Mouse (Mus musculus) hindbrain, embryonic 16.5 days (tissue): ENCODE data around the gene Akap1. TPM values are rescaled to one million over a fixed set of nuclear protein-coding genes. Genes with fewer than 3 reads are reported as not detected.

ENCODE experiments used
- ATAC-seq: fragments of 200-750 bp; cut with Nextera tagmentation; 2 replicates; pipeline ENCODE4 v1.8.0; 2017; ENCODE audit warnings: moderate TSS enrichment, moderate library complexity
- H3K27ac ChIP-seq: fragments of 300-500 bp; sonication (generic); 2 replicates; pipeline ENCODE4 v1.5.1; 2014; ENCODE audit warnings: low read depth, mild to moderate bottlenecking, control low read depth, low read length, moderate library complexity
- H3K27me3 ChIP-seq: fragments of 300-500 bp; sonication (generic); replicated peaks from 2 replicates; pipeline ENCODE4 v1.6.1; 2014; ENCODE audit warnings: low read length; ENCODE audit not compliant: control insufficient read depth, insufficient read depth
- H3K36me3 ChIP-seq: fragments of 300-500 bp; sonication (generic); 2 replicates; pipeline ENCODE4 v1.6.1; 2014; ENCODE audit warnings: mild to moderate bottlenecking, low read length, moderate library complexity, mixed read lengths; ENCODE audit not compliant: control insufficient read depth, insufficient read depth
- H3K4me1 ChIP-seq: fragments of 300-500 bp; sonication (generic); 2 replicates; pipeline ENCODE4 v1.6.1; 2014; ENCODE audit warnings: low read depth, low read length; ENCODE audit not compliant: control insufficient read depth, insufficient read depth
- H3K4me2 ChIP-seq: fragments of 300-500 bp; sonication (generic); 2 replicates; pipeline ENCODE4 v1.6.1; 2014; ENCODE audit warnings: mild to moderate bottlenecking, low read length, control low read depth, moderate library complexity
- H3K4me3 ChIP-seq: fragments of 300-500 bp; sonication (generic); 2 replicates; pipeline ENCODE4 v1.5.1; 2014; ENCODE audit warnings: mild to moderate bottlenecking, low read length, control low read depth, moderate library complexity
- H3K9ac ChIP-seq: fragments of 300-500 bp; sonication (generic); 2 replicates; pipeline ENCODE4 v1.6.1; 2014; ENCODE audit warnings: low read depth, mild to moderate bottlenecking, control low read depth, low read length, moderate library complexity
- H3K9me3 ChIP-seq: fragments of 300-500 bp; sonication (generic); 2 replicates; pipeline ENCODE4 v1.6.1; 2014; ENCODE audit warnings: mild to moderate bottlenecking, low read length, moderate library complexity; ENCODE audit not compliant: control insufficient read depth
- whole genome bisulfite sequencing: fragments of 180-500 bp; shearing (Covaris S2); extraction: QIAGEN DNeasy Blood & Tissue Kit; methylation state at CpG from one replicate; pipeline ENCODE4 v1.1.7; 2014; 5-methylcytosine and 5-hydroxymethylcytosine counted together
- polyA plus RNA-seq: library from polyadenylated mRNA; unstranded; fragments of >200 nt; fragmentation: Nextera tagmentation; extraction: Ambion mirVana; gene quantifications from 2 replicates; pipeline ENCODE4 v1.2.1, GENCODE M21; 2015

Gene Akap1
- polyA plus RNA-seq, 1 experiment from 2014 or later = 28.5 TPM

GRCm38 (mm10) chr11:88822991-88823390, 41.4 kb downstream of the Akap1 start:
- Histone ChIP-seq H3K4me1 (peaks cover 22% of the 10 kb centered on the region), H3K4me3 (peak overlapping the region; percentile 31), H3K9me3 (no peaks in the 10 kb centered on the region), H3K4me2 (peak overlapping the region; percentile 68), H3K27ac (0 out of 2 replicates have a peak overlapping the region, but pooled peaks have one; percentile 12), H3K36me3 (no peaks in the 10 kb centered on the region), H3K9ac (peak overlapping the region; percentile 50; the same call in 1 of the 2 replicates), H3K27me3 (no peaks in the 10 kb centered on the region)
- peak; percentile 74 for ATAC-seq
- 3% methylated on average over 7 of the region's 7 CpGs for WGBS

DNA sequence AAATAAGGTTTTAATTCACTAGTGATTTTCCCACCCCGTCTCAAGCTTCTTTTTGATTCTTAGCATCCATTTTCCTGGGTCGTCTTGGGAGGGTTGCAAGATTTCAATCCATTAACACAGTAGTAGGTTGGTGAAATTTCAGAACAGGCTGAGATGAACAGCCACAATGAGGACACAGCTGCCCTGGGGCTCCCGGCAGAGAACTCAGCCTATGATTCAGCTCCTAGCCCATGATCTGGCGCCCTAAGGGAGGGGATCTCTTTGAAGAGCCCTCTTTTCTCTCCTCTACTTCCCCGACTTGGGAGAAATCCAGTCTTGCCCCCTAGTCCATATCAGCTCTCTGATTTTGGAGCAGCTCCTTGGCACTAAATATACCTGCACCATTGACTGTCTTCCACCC, 41.9 kb downstream of the Akap1 start:
- Histone ChIP-seq H3K27me3 (no peaks in the 10 kb centered on the region), H3K9ac (peak overlapping the region; percentile 50; the same call in 1 of the 2 replicates), H3K4me1 (peaks cover 22% of the 10 kb centered on the region), H3K9me3 (no peaks in the 10 kb centered on the region), H3K4me3 (peak overlapping the region; percentile 31), H3K4me2 (peak overlapping the region; percentile 68), H3K27ac (0 out of 2 replicates have a peak overlapping the region, but pooled peaks have one; percentile 24), H3K36me3 (no peaks in the 10 kb centered on the region)
- ATAC-seq = peak; percentile 29; the same call in 1 of the 2 replicates
- 16% methylated on average over 5 of the region's 5 CpGs for WGBS

- peak; percentile 74 for ATAC-seq
Measured at GRCm38 (mm10) chr11:88820742-88821576, 43.4 kb downstream of the Akap1 start.

GRCm38 (mm10) chr11:88820253-88820652, 44.1 kb downstream of the Akap1 start:
- Histone ChIP-seq H3K36me3 (no peaks in the 10 kb centered on the region), H3K4me2 (peak overlapping the region; percentile 19; the same call in 1 of the 2 replicates), H3K4me1 (peaks cover 22% of the 10 kb centered on the region), H3K27ac (peak overlapping the region; percentile 52), H3K4me3 (no peak overlapping the region), H3K9me3 (no peaks in the 10 kb centered on the region), H3K27me3 (no peaks in the 10 kb centered on the region), H3K9ac (peak overlapping the region; percentile 48)
- no peak for ATAC-seq
- 13% methylated on average over 6 of the region's 6 CpGs for WGBS

More at GRCm38 (mm10) chr11:88820742-88821576, 43.4 kb downstream of the Akap1 start:
- Histone ChIP-seq H3K27ac (peak overlapping the region; percentile 52), H3K36me3 (no peaks in the 10 kb centered on the region), H3K4me3 (no peak overlapping the region), H3K9me3 (no peaks in the 10 kb centered on the region), H3K4me1 (peaks cover 22% of the 10 kb centered on the region), H3K27me3 (no peaks in the 10 kb centered on the region), H3K4me2 (peak overlapping the region; percentile 39), H3K9ac (peak overlapping the region; percentile 23)
- 8% methylated on average over 24 of the region's 24 CpGs for WGBS

DNA sequence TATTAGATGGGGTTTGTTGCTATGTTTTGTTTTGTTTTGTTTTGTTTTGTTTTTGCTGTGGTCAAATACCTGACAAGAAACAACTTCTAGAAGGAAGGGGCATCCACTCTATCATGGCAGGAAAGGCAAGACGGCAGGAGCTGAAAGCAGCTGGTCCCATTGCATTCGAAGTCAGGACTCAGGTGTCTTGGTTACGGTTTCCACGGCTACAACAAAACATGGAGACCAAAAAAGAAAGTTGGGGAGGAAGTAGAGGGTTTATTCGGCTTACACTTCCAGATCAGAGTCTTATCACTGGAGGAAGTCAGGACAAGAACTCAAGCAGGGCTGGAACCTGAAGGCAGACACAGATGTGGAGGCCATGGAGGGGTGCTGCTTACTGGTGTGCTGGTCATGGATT, 47.3 kb downstream of the Akap1 start:
- Histone ChIP-seq H3K4me2 (no peak overlapping the region), H3K27me3 (no peaks in the 10 kb centered on the region), H3K4me3 (no peak overlapping the region), H3K4me1 (peaks cover 15% of the 10 kb centered on the region), H3K9ac (no peak overlapping the region), H3K27ac (no peak overlapping the region), H3K36me3 (no peaks in the 10 kb centered on the region), H3K9me3 (no peaks in the 10 kb centered on the region)
- no peak for ATAC-seq
- 70% methylated on average over 5 of the region's 5 CpGs for WGBS

DNA sequence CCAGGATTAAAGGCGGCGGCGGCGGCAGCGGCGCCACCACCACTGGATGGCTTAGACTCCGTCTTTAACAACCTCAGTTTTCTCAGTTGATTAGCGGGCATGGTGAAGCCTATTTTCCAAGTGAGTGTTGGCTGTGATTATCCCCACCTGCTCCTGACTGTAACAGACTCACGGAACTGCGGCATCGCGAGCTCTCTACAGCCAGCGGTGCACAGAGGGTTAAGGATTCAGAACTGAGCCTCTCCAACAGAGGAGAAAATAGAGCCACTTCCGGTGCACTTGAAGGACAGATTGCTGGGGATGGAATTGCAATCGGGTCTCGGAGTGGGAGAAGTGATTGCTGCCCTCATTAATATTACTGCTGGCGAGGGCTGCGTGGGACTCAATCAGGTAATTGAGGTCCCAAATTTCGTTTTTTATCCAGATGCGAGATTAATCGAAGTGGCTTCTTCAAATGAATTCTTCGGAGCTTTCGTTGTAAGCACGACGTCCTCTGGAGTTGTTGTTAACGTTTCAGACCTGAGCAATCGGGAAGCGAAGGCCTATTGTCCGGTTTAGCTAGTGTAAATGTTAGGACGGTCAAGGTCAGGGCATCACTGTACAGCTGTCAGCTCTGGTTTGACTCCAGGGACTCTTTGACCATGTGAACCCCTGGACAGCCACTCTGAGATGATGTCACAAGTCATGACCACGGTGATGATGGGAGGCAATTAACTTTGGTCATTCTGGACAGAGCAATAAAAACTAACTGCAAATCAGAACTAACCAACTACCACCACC, 61.0 kb downstream of the Akap1 start:
- Histone ChIP-seq H3K27ac (no peak overlapping the region), H3K9ac (no peak overlapping the region), H3K4me2 (peak overlapping the region; percentile 35), H3K36me3 (no peaks in the 10 kb centered on the region), H3K4me3 (peak overlapping the region; percentile 16), H3K9me3 (no peaks in the 10 kb centered on the region), H3K4me1 (no peaks in the 10 kb centered on the region), H3K27me3 (no peaks in the 10 kb centered on the region)
- 61% methylated on average over 31 of the region's 31 CpGs for WGBS
- ATAC-seq = no peak

DNA sequence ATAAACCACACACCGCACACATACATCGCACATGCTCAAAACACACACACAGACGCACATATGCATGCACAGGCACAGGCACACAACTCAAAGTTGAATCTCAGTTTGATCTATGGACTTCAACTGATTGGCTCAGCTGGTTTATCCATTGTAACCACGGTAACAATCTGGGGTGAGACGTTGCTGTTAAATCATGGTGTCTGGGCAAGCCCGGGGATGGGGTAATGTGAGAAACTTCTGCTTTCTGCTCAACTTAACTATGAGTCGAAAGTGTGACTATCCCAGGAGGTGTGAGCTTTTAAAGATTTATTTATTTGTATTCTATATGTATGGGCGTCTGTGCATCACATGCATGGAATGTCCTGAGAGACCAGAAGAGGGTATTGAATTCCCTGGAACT, 68.2 kb downstream of the Akap1 start:
- no peak overlapping the region for H3K9ac ChIP-seq
- 0 out of 2 replicates have a peak, but pooled peaks cover 3% of the 10 kb centered on the region for H3K9me3 ChIP-seq
- no peaks in the 10 kb centered on the region for H3K4me1 ChIP-seq
- H3K4me2 ChIP-seq = no peak overlapping the region
- no peak overlapping the region for H3K4me3 ChIP-seq
- 86% methylated on average over 8 of the region's 8 CpGs for WGBS
- H3K36me3 ChIP-seq = no peaks in the 10 kb centered on the region
- H3K27me3 ChIP-seq = no peaks in the 10 kb centered on the region
- H3K27ac ChIP-seq = no peak overlapping the region
- no peak for ATAC-seq

GRCm38 (mm10) chr11:88789893-88790292, 74.5 kb downstream of the Akap1 start:
- Histone ChIP-seq H3K4me2 (no peak overlapping the region), H3K4me1 (no peaks in the 10 kb centered on the region), H3K9ac (no peak overlapping the region), H3K4me3 (no peak overlapping the region), H3K36me3 (no peaks in the 10 kb centered on the region), H3K9me3 (no peaks in the 10 kb centered on the region), H3K27me3 (no peaks in the 10 kb centered on the region), H3K27ac (no peak overlapping the region)
- WGBS = 59% methylated on average over 2 of the region's 2 CpGs
- no peak for ATAC-seq

DNA sequence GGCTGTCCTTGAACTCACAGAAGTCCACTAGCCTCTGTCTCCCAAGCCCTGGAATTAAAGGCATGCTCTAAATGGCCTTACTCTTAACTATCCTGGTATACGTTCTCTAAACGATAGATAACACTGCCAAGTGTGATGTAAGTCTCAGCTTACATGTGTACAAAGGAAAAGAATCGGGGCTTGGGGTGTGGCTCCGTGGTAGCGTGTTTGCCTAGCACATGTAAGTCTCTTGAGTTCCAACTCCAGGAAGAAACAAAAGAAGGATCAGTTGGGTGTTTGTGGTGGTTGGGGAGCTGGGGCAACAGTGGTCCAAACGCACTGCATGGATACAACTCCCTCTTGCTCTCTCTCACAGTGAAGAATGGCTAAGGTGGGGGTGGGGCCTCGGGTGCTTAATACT, 77.6 kb downstream of the Akap1 start:
- no peak for ATAC-seq
- no peaks in the 10 kb centered on the region for H3K27me3 ChIP-seq

More for the DNA sequence above, 77.6 kb downstream of the Akap1 start:
- Histone ChIP-seq H3K4me3 (no peak overlapping the region), H3K4me2 (no peak overlapping the region), H3K4me1 (no peaks in the 10 kb centered on the region), H3K9me3 (no peaks in the 10 kb centered on the region), H3K27ac (no peak overlapping the region), H3K9ac (no peak overlapping the region), H3K36me3 (no peaks in the 10 kb centered on the region)
- WGBS = 92% methylated on average over 7 of the region's 7 CpGs
